Mouse (Mus musculus) cerebellum, adult 2 months (tissue): Measurements from ENCODE around the gene B9d1.

Experiments used
- CTCF ChIP-seq: fragments of 200-500 bp; IDR thresholded peaks from 2 replicates; pipeline ENCODE4 v1.5.1; 2011; ENCODE audit warnings: low read depth, mild to moderate bottlenecking, control low read depth, low read length, moderate library complexity, borderline replicate concordance; ENCODE audit not compliant: insufficient read depth
- POLR2A ChIP-seq: fragments of 200-500 bp; IDR thresholded peaks from 2 replicates; pipeline ENCODE4 v1.6.1; 2011; ENCODE audit warnings: low read length, control low read depth, borderline replicate concordance; ENCODE audit not compliant: insufficient read depth

DNA sequence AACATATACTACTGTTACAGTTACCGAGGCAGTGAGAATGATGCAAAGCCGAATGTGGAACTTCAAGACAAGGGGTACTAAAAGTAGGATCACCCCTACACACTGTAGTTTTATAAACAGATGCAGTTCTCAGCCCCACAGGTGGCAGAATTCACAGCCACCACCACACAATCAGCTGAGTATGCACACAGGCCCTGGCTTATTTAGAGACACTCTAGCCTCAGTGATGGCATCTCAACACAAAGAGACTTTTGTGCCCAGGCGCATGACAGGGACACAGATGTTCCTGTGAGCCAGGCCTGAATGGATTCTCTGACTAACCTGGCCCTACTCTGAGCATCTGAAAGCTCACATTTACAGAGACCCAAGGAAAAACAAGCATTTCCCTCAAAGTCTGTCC is 32.4 kb downstream of the B9d1 start:
- no peak for TF ChIP-seq POLR2A
- no peak for TF ChIP-seq CTCF
